Mouse (Mus musculus) kidney, adult 9 months (tissue): Measurements from ENCODE around the gene Ddx56.
"Not testable (repeated sequence)": the region's sequence is repeated elsewhere in the genome, so short reads cannot be mapped to it uniquely, and the experiment has no call there.

Source experiments
- DNase-seq: peaks from one replicate; pipeline ENCODE4 v3.0.0; 2022

Gene Ddx56

GRCm38 (mm10) chr11:6261434-6262082, 6.0 kb downstream of the Ddx56 start:
- DNase-seq: peak; percentile 72

- DNase-seq: no peak
Measured at GRCm38 (mm10) chr11:6259413-6259812, 8.2 kb downstream of the Ddx56 start.

- DNase-seq: peak; percentile 44
Measured at GRCm38 (mm10) chr11:6256490-6257072, 11.0 kb downstream of the Ddx56 start.

GRCm38 (mm10) chr11:6254602-6255001, 13.0 kb downstream of the Ddx56 start:
- not testable (repeated sequence) for DNase-seq

GRCm38 (mm10) chr11:6252824-6253223, 14.7 kb downstream of the Ddx56 start:
- DNase-seq: no peak

GRCm38 (mm10) chr11:6252248-6252647, 15.3 kb downstream of the Ddx56 start:
- DNase-seq: no peak

GRCm38 (mm10) chr11:6244707-6245106, 22.9 kb downstream of the Ddx56 start:
- no peak for DNase-seq

- no peak for DNase-seq
Measured at GRCm38 (mm10) chr11:6233025-6233424, 34.5 kb downstream of the Ddx56 start.

- DNase-seq: no peak
Measured at GRCm38 (mm10) chr11:6230012-6230411, 37.6 kb downstream of the Ddx56 start, which contains the start of gene Npc1l1. TSS of gene Npc1l1 (minus strand) at chr11:6230143.

GRCm38 (mm10) chr11:6224541-6225229, 42.9 kb downstream of the Ddx56 start:
- DNase-seq: peak; percentile 9

- DNase-seq: no peak
Measured at GRCm38 (mm10) chr11:6222187-6222586, 45.4 kb downstream of the Ddx56 start.

- no peak for DNase-seq
Measured at GRCm38 (mm10) chr11:6219967-6220366, 47.6 kb downstream of the Ddx56 start.

- DNase-seq: no peak
Measured at GRCm38 (mm10) chr11:6218189-6218896, 49.2 kb downstream of the Ddx56 start.

GRCm38 (mm10) chr11:6216834-6217233, 50.7 kb downstream of the Ddx56 start:
- DNase-seq: no peak
